Mouse (Mus musculus) kidney, postnatal 25 days (tissue): ENCODE measurements around the gene Gm10073.
"Not testable (repeated sequence)": the region's sequence is repeated elsewhere in the genome, so short reads cannot be mapped to it uniquely, and the experiment has no call there.

ENCODE experiments used
- DNase-seq, 2 experiments: peaks; one replicate each; pipeline ENCODE4 v3.0.0; 2021; ENCODE audit warnings: mixed read lengths in 2 of 2

Gm10073 gene

DNA sequence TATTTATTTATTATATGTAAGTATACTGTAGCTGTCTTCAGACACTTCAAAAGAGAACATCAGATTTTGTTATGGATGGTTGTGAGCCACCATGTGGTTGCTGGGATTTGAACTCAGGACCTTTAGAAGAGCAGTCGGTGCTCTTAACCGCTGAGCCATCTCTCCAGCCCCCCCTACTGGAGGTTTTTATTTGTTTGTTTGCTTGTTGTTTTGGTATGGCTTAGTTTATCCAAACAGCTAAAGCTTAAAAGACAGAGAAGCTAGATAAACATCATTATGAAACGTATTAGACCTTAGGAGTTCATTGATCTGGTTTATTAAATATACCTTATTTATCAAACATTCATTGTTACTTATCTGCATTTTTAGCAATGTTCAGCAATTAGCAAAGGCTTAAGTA is 22.4 kb upstream of the Gm10073 start:
- not testable (repeated sequence) for DNase-seq

- no peak for DNase-seq
Measured at GRCm38 (mm10) chr8:106592458-106592857, 19.2 kb upstream of the Gm10073 start.

GRCm38 (mm10) chr8:106588443-106589431 is 15.5 kb upstream of the Gm10073 start:
- DNase-seq: peak; percentile 31 to 65

- DNase-seq: no peak
Measured at GRCm38 (mm10) chr8:106586896-106587295, 13.6 kb upstream of the Gm10073 start.

- no peak for DNase-seq
Measured at GRCm38 (mm10) chr8:106585671-106586037, 12.4 kb upstream of the Gm10073 start.

- peak; percentile 40 to 70 for DNase-seq
Measured at GRCm38 (mm10) chr8:106584942-106585670, 11.8 kb upstream of the Gm10073 start.

- DNase-seq: peak in 1 of 2 experiments; percentile 67
Measured at GRCm38 (mm10) chr8:106581344-106582088, 8.3 kb upstream of the Gm10073 start.

- no peak for DNase-seq
Measured at GRCm38 (mm10) chr8:106579510-106579909, 6.2 kb upstream of the Gm10073 start.

DNA sequence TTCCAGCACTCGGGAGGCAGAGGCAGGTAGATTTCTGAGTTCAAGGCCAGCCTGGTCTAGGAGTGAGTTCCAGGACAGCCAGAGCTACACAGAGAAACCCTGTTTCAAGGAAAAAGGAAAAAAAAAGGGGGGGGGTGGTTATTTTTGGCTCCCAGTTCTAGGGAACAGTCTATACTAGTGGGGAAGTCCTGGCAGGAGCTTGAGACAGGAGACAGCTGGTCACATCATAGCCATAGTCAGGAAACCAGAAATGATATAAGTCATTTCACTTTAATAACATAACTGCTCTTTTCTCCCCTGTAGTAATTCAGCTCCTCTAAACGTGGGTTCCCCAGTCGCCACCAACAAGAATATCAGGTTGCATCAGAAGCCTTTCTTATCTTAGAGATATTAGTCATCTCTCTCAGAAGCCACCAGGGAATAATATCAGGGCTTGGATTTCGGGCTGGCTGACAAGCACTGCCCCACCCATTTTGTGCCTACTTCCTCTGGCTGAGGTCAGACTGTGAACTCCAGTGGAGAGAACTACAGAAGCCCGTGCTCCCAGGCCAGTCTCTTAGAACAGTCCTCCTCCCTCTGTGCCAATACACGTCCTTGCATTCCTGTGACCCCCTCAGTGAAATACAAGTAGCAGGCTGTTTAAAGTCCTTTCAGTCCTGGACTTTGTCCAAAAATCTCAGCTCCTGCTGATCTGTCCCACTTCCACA is 3.7 kb upstream of the Gm10073 start:
- peak; percentile 45 to 75 for DNase-seq

GRCm38 (mm10) chr8:106574283-106574682 is 1.0 kb upstream of the Gm10073 start:
- DNase-seq: no peak

GRCm38 (mm10) chr8:106572175-106572574 is 1.1 kb downstream of the Gm10073 start:
- DNase-seq: not testable (repeated sequence)

- DNase-seq: peak; percentile 45 to 53
Measured at GRCm38 (mm10) chr8:106571551-106572172, 1.6 kb downstream of the Gm10073 start.

DNA sequence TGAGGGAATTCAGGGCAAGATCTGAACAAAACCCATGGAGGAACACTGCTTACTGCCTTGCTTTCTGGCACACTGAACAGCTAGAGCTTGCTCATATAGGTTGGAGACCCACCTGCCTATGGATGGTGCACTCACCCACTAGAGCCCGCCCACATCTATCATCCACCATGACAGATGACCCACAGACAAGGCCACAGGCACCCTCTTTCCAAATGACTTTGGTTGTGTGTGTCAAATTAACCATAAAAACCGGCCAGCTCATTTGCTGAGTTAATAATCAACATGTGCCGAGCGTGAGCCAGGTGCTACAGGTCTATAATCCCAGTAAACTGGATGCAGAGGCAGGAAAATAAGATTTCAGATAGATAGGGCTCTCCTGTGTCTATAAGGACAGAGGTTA is 2.9 kb downstream of the Gm10073 start:
- peak; percentile 67 to 78 for DNase-seq

DNA sequence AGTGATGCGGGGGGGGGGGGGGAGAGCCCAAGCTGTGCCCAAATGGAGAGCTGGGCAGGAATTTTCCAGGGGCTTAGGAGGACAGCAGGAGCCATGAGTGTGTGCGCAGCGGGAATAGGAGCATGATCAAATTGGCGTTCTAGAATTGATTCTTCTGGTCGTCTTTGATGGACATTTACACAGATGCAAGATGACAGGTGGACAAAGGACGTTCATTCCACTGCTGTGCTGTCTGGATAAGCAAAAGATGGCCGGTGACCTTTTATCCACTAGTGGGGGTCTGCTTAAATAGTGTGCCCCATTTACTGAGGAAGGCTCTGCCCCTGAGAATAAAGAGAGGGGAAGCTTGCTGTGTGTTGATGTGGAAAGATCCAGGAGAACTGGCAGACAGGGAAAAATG is 4.3 kb downstream of the Gm10073 start:
- no peak for DNase-seq

DNA sequence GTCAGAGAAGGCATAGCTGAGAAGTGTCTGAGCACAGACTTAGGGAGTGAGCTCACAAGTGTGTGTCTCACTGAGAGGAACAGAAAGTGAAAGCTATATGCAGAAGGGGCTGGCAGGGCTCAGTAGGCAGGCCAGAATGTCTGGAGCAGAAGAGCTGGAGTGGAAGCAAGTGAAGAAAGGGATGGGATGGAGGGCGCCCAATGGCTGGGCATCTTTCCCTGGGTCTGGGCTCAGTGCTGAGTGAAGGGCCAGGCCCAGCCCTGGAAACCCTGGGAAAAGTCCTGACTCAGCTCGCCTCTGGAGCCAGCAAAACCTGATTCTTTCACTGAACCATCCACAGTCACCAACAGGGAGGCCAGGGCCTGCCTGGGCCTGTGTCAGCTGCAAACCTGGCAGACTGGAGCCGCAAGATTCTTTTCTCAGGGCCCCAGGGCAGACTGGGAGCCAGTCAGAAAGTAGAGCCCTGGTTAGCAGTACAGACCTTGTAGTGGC is 9.5 kb downstream of the Gm10073 start:
- DNase-seq: peak; percentile 43 to 64

GRCm38 (mm10) chr8:106561097-106561865 is 12.0 kb downstream of the Gm10073 start:
- DNase-seq: peak; percentile 77 to 92

- DNase-seq: no peak
Measured at GRCm38 (mm10) chr8:106559844-106560243, 13.4 kb downstream of the Gm10073 start.

DNA sequence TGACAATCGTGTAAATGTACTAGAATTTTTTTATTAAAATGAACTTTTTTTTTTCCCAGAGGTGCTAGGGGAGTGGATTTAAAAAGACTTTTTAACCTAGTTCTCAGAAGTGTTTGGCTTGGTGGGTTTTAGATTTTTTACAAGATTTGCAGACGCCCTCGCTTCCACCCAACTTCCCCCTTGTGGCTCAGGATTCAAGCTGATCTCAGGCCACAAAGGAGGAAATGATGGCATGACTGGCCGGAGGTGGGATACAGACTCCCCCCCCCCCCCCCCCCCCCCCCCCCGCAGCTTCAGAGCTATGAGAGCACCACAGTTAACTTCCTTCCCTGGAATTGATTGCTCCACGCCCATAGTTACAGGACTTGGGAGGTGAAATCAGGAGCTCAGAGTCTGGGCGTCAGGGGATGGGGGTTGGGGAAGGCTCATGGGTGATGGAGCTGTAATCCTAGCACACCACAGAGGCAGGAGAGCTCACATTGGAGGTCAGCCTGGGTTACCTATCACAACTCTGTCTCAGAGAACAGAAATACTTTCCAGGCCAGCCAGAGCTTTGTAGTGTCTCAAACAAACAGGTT is 17.1 kb downstream of the Gm10073 start:
- no peak for DNase-seq

DNA sequence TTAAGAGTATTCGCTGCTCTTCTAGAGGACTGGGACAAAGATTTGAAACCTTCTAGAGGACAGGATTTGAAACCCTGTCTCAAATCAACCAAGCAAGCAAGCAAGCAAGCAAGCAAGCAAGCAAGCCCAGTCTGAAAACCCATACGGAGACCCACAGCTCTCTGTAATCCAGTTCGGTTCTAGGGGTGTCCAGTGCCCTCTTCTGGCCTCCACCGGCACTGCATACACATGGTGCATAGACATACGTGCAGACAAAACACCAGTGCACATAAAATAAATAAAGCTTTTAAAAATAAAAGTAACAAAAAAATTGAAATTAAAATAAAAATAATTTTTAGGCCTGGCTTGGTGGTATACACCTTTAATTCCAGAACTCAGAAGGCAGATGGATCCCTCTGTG is 19.2 kb downstream of the Gm10073 start:
- DNase-seq: no peak

GRCm38 (mm10) chr8:106550906-106551305 is 22.4 kb downstream of the Gm10073 start:
- DNase-seq: no peak
